Mouse (Mus musculus) forebrain, embryonic 16.5 days (tissue): Measurements from ENCODE around the gene Thrb. TPM values are rescaled to one million over a fixed set of nuclear protein-coding genes. Genes with fewer than 3 reads are reported as not detected.

Source experiments
- ATAC-seq: fragments of 200-750 bp; cut with Nextera tagmentation; 2 replicates; pipeline ENCODE4 v1.8.0; 2017; ENCODE audit warnings: mild to moderate bottlenecking, moderate library complexity
- H3K27ac ChIP-seq: fragments of 300-500 bp; sonication (generic); 2 replicates; pipeline ENCODE4 v1.5.1; 2014; ENCODE audit warnings: low read length, control low read depth
- H3K27me3 ChIP-seq: fragments of 300-500 bp; sonication (generic); replicated peaks from 2 replicates; pipeline ENCODE4 v1.6.1; 2014; ENCODE audit warnings: low read length; ENCODE audit not compliant: control insufficient read depth, insufficient read depth
- H3K36me3 ChIP-seq: fragments of 300-500 bp; sonication (generic); 2 replicates; pipeline ENCODE4 v1.6.1; 2014; ENCODE audit not compliant: control insufficient read depth, insufficient read depth
- H3K4me1 ChIP-seq: fragments of 300-500 bp; sonication (generic); replicated peaks from 2 replicates; pipeline ENCODE4 v1.6.1; 2014; ENCODE audit warnings: low read length; ENCODE audit not compliant: control insufficient read depth, insufficient read depth
- H3K4me2 ChIP-seq: fragments of 300-500 bp; sonication (generic); 2 replicates; pipeline ENCODE4 v1.6.1; 2014; ENCODE audit warnings: mild to moderate bottlenecking, low read length, control low read depth
- H3K4me3 ChIP-seq: fragments of 300-500 bp; sonication (generic); replicated peaks from 2 replicates; pipeline ENCODE4 v1.5.1; 2014; ENCODE audit warnings: mild to moderate bottlenecking, low read length, control low read depth
- H3K9ac ChIP-seq: fragments of 300-500 bp; sonication (generic); replicated peaks from 2 replicates; pipeline ENCODE4 v1.6.1; 2014; ENCODE audit warnings: low read depth, low read length, control low read depth
- H3K9me3 ChIP-seq: fragments of 300-500 bp; sonication (generic); 2 replicates; pipeline ENCODE4 v1.6.1; 2016; ENCODE audit warnings: low read length; ENCODE audit not compliant: control insufficient read depth
- WGBS: fragments of 180-500 bp; shearing (Covaris S2); extraction: QIAGEN DNeasy Blood & Tissue Kit; methylation state at CpG from one replicate; pipeline ENCODE4 v1.1.7; 2014; 5-methylcytosine and 5-hydroxymethylcytosine counted together
- polyA plus RNA-seq: library from polyadenylated mRNA; unstranded; fragments of >200 nt; fragmentation: Nextera tagmentation; extraction: Ambion mirVana; gene quantifications from 2 replicates; pipeline ENCODE4 v1.2.1, GENCODE M21; 2015

Gene Thrb
- polyA plus RNA-seq, 1 experiment from 2014 or later: 1.6 TPM

GRCm38 (mm10) chr14:18001886-18002285 lies 341.8 kb downstream of the Thrb start:
- H3K4me3 ChIP-seq: no peak overlapping the region
- H3K9ac ChIP-seq: no peak overlapping the region
- no peaks in the 10 kb centered on the region for H3K27me3 ChIP-seq
- no peak for ATAC-seq
- WGBS: 95% methylated on average over 2 of the region's 2 CpGs
- no peaks in the 10 kb centered on the region for H3K4me1 ChIP-seq
- no peak overlapping the region for H3K27ac ChIP-seq
- no peaks in the 10 kb centered on the region for H3K9me3 ChIP-seq
- no peak overlapping the region for H3K4me2 ChIP-seq
- no peaks in the 10 kb centered on the region for H3K36me3 ChIP-seq

GRCm38 (mm10) chr14:18003686-18004085 lies 343.6 kb downstream of the Thrb start:
- H3K4me3 ChIP-seq: no peak overlapping the region
- ATAC-seq: no peak
- no peaks in the 10 kb centered on the region for H3K4me1 ChIP-seq
- H3K4me2 ChIP-seq: no peak overlapping the region
- H3K27ac ChIP-seq: no peak overlapping the region
- no peaks in the 10 kb centered on the region for H3K9me3 ChIP-seq
- no peaks in the 10 kb centered on the region for H3K36me3 ChIP-seq
- H3K9ac ChIP-seq: no peak overlapping the region
- WGBS: 96% methylated on average over 1 of the region's 1 CpGs
- H3K27me3 ChIP-seq: no peaks in the 10 kb centered on the region

GRCm38 (mm10) chr14:18008524-18008923 lies 348.5 kb downstream of the Thrb start:
- no peak; the same call in 1 of the 2 replicates for ATAC-seq
- H3K9me3 ChIP-seq: no peaks in the 10 kb centered on the region
- H3K4me3 ChIP-seq: no peak overlapping the region
- no peak overlapping the region for H3K9ac ChIP-seq
- no peak overlapping the region for H3K27ac ChIP-seq
- H3K27me3 ChIP-seq: no peaks in the 10 kb centered on the region
- H3K4me1 ChIP-seq: no peaks in the 10 kb centered on the region
- H3K4me2 ChIP-seq: no peak overlapping the region
- 82% methylated on average over 3 of the region's 3 CpGs for WGBS
- no peaks in the 10 kb centered on the region for H3K36me3 ChIP-seq

- Histone ChIP-seq H3K4me1 (no peaks in the 10 kb centered on the region), H3K4me3 (no peak overlapping the region), H3K36me3 (no peaks in the 10 kb centered on the region), H3K27ac (no peak overlapping the region), H3K27me3 (no peaks in the 10 kb centered on the region), H3K9ac (no peak overlapping the region), H3K9me3 (no peaks in the 10 kb centered on the region), H3K4me2 (no peak overlapping the region)
- ATAC-seq: no peak
- 88% methylated on average over 5 of the region's 5 CpGs for WGBS
Measured at GRCm38 (mm10) chr14:18016604-18017003, 356.5 kb downstream of the Thrb start.

- H3K9ac ChIP-seq: no peak overlapping the region
- no peaks in the 10 kb centered on the region for H3K36me3 ChIP-seq
- 82% methylated on average over 4 of the region's 4 CpGs for WGBS
- no peak overlapping the region for H3K27ac ChIP-seq
- no peaks in the 10 kb centered on the region for H3K4me1 ChIP-seq
- no peak overlapping the region for H3K4me3 ChIP-seq
- no peaks in the 10 kb centered on the region for H3K27me3 ChIP-seq
- no peak for ATAC-seq
- H3K9me3 ChIP-seq: no peaks in the 10 kb centered on the region
- no peak overlapping the region for H3K4me2 ChIP-seq
Measured at GRCm38 (mm10) chr14:18020128-18020527, 360.1 kb downstream of the Thrb start.

GRCm38 (mm10) chr14:18020636-18021035 lies 360.6 kb downstream of the Thrb start:
- Histone ChIP-seq H3K4me3 (no peak overlapping the region), H3K27me3 (no peaks in the 10 kb centered on the region), H3K9me3 (no peaks in the 10 kb centered on the region), H3K36me3 (no peaks in the 10 kb centered on the region), H3K4me1 (no peaks in the 10 kb centered on the region), H3K27ac (no peak overlapping the region), H3K4me2 (no peak overlapping the region), H3K9ac (no peak overlapping the region)
- no peak for ATAC-seq
- WGBS: 87% methylated on average over 3 of the region's 3 CpGs

GRCm38 (mm10) chr14:18021726-18022125 lies 361.7 kb downstream of the Thrb start:
- no peaks in the 10 kb centered on the region for H3K4me1 ChIP-seq
- H3K27ac ChIP-seq: no peak overlapping the region
- H3K9me3 ChIP-seq: no peaks in the 10 kb centered on the region
- 74% methylated on average over 2 of the region's 2 CpGs for WGBS
- H3K4me2 ChIP-seq: no peak overlapping the region
- H3K27me3 ChIP-seq: no peaks in the 10 kb centered on the region
- H3K36me3 ChIP-seq: no peaks in the 10 kb centered on the region
- no peak for ATAC-seq
- H3K9ac ChIP-seq: no peak overlapping the region
- H3K4me3 ChIP-seq: no peak overlapping the region

- H3K4me1 ChIP-seq: no peaks in the 10 kb centered on the region
- H3K4me2 ChIP-seq: no peak overlapping the region
- no peak overlapping the region for H3K27ac ChIP-seq
- no peak for ATAC-seq
- H3K4me3 ChIP-seq: no peak overlapping the region
- H3K9ac ChIP-seq: no peak overlapping the region
- no peaks in the 10 kb centered on the region for H3K27me3 ChIP-seq
- H3K9me3 ChIP-seq: no peaks in the 10 kb centered on the region
- no peaks in the 10 kb centered on the region for H3K36me3 ChIP-seq
Measured at GRCm38 (mm10) chr14:18022351-18022750, 362.3 kb downstream of the Thrb start.

- Histone ChIP-seq H3K27ac (no peak overlapping the region), H3K4me2 (no peak overlapping the region)
- 92% methylated on average over 1 of the region's 1 CpGs for WGBS
Measured at GRCm38 (mm10) chr14:18027867-18028266, 367.8 kb downstream of the Thrb start.

GRCm38 (mm10) chr14:18029181-18029932 lies 369.3 kb downstream of the Thrb start:
- 74% methylated on average over 2 of the region's 2 CpGs for WGBS
- H3K27ac ChIP-seq: no peak overlapping the region
- H3K4me3 ChIP-seq: no peak overlapping the region
- no peaks in the 10 kb centered on the region for H3K9me3 ChIP-seq
- no peak for ATAC-seq
- no peaks in the 10 kb centered on the region for H3K27me3 ChIP-seq
- no peak overlapping the region for H3K4me2 ChIP-seq
- no peaks in the 10 kb centered on the region for H3K4me1 ChIP-seq
- H3K36me3 ChIP-seq: no peaks in the 10 kb centered on the region
- H3K9ac ChIP-seq: no peak overlapping the region

More at GRCm38 (mm10) chr14:18027867-18028266, 367.8 kb downstream of the Thrb start:
- Histone ChIP-seq H3K4me1 (no peaks in the 10 kb centered on the region), H3K4me3 (no peak overlapping the region), H3K9ac (no peak overlapping the region), H3K27me3 (no peaks in the 10 kb centered on the region), H3K36me3 (no peaks in the 10 kb centered on the region), H3K9me3 (no peaks in the 10 kb centered on the region)
- ATAC-seq: no peak
